Mouse (Mus musculus) Muller cell, postnatal 12 days (primary cell): ENCODE measurements around the gene Neurod4.
A peak's percentile ranks its signal among the peaks of the same experiment; 100 is the strongest.

ENCODE experiments used
- DNase-seq: peaks from one replicate; pipeline ENCODE4 v3.0.0-alpha.2; 2015; ENCODE audit errors: inconsistent ontology term

Neurod4 gene

GRCm38 (mm10) chr10:130234576-130234975 lies 45.5 kb downstream of the Neurod4 start:
- DNase-seq, result no peak

- no peak for DNase-seq
Observed at GRCm38 (mm10) chr10:130232117-130232516, 47.9 kb downstream of the Neurod4 start.

DNA sequence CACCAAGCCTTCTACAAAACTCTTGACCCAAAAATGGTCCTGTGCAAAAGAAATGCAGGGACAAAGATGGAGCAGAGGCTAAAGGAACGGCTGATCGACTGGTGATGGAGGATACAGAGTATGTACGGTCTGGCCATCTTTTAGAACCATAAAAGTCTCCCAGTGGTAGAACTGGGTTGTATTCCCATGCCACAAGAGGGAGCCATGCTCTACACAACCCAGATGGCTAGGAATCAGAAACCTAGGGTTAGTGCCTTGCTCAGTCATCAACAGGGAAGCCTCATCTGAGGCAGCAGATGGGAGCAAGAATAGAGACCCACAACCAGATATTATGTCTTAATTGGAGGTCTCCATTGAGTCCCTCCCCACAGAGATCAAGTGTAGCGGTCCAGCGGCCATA lies 50.5 kb downstream of the Neurod4 start:
- no peak for DNase-seq

DNA sequence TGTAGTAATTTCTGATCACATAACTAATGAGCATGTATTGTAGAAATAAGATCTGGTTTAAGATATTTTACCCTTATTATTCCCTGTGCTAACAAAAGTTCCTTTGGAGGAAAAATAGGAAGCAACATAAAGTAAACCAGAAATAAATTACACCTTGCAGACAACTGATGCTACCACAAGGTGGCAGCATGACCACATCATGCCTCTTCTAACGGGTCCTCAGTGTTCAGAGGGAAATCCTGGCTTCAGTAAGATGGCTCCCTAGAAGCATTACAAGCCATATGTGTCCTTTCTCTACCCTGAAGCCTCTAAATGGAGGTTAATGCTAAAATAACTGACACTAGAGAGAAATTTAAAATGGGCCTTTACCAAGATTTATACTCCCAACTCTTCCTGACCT lies 51.8 kb downstream of the Neurod4 start:
- peak; percentile 9 for DNase-seq

DNA sequence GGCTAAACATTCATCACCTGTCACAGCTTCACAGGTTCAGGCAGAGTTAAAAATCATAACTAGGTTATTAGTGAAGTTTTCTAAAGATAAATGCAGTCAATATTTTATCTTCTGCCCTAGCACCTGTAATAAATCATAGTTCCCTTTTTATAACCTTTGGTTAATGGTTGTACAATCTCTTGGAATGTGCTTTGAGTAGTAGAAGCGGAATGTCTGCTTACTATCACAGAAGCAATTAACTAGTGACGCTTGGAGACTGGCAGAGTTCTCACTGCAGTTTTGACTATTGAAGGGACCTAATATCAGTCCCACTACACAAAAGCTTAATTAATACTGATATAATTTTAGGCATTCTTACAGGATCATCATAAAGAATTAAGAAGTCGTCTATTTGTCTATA lies 55.0 kb downstream of the Neurod4 start:
- DNase-seq, result no peak
